Mouse (Mus musculus): Measurements from ENCODE around the gene 5031439G07Rik.

GRCm38 (mm10) chr15:84934901-84935300 is 53.5 kb downstream of the 5031439G07Rik start:
- TF ChIP-seq POLR2A (IDR thresholded peaks at IDR 0.05; ENCODE audit: insufficient read depth, low read depth, low read length): no peak
- no peak for TF ChIP-seq CTCF (IDR thresholded peaks at IDR 0.05; ENCODE audit: insufficient read depth, low read depth, low read length)
